Mouse (Mus musculus) adrenal gland, adult 8-10 months (tissue): ENCODE results near the gene Snx9. TPM values are rescaled to one million over a fixed set of nuclear protein-coding genes. Genes with fewer than 3 reads are reported as not detected.

ENCODE experiments used
- DNase-seq: peaks from one replicate; pipeline ENCODE4 v3.0.0; 2022
- total RNA-seq, 4 experiments: library from RNA; stranded (reverse); gene quantifications; 2 replicates each; pipeline ENCODE4 v1.2.4; 2022

Snx9 gene
- total RNA-seq, 4 experiments from 2014 or later, result 46.3 to 61.4 (median 52.9) TPM

DNA sequence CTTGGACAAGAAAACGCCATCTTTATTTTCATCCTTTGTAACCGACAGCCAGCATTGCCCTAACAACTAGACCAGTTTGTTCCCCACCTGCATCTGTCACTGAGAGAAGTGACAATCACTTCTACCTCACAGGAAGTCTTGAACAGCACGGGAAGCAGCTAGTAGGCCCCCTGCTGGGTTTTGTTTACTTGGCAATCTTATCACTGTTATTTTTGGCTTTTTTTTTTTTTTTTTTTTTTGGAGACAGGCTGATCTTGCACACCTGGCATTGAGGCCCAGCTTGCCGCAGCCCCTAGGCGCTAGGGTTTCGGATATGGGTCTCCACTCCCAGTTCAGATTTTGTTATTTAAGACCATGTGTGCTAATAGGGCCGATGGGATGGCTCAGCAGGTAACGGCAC is 132.4 kb downstream of the Snx9 start:
- no peak for DNase-seq

DNA sequence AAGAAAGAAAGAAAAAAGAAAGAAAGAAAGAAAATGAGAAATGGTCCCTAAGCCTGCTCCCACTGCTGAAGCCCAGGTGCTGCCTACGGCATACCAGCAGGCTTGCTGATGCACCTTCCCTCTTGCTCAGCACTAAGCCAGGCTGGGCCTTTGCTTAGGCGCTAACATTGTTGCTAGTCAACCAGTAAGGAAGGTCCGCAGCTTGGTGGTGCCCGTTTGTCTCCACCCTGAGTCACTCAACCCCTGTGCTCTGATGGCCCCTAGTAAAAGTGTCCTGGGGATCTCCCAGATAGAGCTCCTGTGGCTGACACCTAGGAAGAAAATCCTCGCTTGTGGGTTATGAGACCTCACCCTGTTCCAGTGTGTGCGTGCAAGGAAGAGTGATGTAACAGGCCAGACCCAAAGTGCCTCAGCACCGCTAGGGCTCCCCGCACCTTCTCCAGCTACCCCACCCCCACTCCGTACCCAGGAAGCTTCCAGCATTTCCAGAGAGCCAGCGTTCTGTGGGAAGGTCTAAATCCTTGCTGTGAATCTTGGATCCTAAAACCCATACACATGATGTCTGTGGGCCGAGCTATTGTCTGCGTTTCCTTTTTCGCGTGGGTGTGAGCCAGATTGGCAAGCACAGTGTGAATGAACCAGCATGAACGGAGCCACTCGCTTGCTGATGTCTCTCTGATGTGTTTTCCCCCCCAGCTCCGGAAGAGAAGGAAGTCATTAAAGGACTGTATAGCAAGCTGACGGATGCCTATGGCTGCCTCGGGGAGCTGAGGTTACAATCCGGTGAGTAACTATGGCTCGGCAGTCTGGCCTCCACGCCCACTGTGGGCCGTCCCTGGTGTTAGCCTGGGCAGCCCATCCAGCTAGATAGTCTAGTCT is 134.2 kb downstream of the Snx9 start:
- no peak for DNase-seq

DNA sequence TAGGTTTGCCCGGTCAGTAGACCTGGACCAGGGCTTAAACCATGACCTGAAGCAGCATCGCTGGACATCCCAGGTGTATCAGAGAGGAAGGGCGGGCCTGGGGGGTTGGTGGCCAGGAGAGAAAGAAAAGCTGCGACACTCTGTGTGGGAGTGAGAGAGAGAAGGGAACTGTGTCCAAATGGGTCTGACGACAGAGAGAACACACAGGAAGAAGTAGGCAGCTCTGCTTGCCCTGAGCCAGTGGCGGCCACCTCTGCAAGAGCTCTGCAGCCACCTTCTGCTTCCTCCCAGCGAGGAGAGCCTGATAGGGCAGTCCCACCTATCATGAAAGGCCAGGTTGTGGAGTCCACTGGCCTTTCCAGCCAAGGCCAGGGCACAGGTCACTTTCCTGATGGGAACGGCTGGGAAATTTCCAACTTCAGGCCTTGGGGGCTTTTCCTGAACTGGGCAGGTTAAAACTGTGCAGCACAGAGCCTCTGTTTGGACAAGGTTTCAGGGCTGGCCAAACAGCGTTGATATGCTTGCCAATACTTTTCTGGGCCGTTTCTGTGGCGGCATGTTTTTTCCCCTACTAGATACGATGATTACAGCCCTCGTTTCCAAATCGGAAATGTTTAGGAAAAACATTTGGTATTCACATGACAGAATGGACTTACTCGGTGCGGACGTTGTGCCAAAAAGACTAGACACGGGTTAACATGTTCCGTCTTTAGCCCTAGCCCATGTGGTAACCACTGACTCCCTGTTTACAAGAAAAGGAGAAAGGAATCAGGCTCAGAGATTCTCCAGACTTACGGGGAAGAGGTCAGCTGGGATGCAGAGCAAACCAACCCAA is 135.3 kb downstream of the Snx9 start:
- DNase-seq, result no peak

DNA sequence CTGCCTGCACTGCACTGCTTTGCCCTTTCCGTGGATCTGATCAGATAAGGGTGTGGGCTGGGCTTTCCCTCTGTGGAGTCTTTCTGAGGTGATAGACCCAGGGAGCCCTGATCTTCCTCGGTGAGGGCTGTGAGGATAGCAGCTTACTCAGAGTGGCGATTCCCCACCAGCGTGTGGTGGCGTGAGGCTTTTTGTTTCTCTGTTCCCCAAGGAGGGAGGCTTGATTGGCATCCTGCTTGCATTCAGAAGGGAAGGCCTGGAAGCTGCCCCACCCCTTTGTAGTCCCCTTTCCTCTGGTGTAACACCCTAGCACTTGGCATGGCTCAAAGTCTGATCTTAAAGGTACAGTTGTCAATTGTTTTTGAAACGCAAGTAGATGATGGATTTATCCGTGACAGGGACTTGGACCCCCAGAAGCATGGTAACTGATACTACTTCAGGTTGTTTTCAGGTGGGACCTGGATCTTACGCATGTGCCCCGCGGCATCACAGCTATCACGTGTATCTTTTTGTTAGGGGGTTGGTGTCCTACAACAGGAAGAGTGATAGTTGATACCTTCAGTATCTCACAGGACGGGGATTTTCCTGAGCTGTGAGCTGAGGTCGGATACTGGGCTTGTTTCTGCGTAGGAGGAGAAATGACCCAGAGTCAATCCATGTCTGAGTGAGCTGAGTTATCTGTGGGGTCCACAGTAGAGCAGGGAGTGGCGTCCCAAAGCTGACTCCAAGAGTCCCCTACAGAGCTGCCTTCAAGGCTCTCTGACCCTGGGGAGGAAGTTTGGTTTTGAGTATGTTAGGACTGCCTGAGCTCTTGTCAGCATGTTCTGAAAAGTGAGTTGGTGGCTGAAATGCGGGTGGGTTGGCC is 136.2 kb downstream of the Snx9 start:
- no peak for DNase-seq

DNA sequence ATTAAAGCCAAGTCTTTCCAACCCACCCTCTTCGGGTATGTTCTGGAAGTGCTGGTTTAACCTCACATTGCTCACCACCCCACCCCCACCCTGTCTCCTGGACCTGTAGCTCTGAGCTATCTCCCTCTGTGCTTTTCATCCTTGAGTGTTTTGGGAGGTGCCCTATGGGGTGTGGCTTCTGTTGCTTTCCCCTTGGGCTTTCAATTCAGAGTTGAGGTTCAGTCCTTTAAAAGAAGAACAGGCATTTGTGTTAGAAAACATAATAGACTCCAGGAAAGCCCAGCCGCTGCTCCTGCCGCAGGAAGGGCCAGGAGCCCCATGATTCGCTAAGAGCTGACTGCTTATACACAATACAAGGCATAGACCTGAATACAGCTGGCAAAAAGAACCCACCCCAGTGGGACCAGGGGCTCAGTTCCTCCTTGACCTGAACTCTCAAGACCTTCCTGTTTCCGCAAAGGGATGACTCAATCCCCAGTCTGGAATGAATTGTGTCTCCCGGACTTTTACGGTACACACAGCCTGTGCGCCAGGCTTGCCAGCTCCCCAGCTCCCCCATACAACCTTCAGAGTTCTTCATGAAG is 136.9 kb downstream of the Snx9 start:
- DNase-seq, result no peak

DNA sequence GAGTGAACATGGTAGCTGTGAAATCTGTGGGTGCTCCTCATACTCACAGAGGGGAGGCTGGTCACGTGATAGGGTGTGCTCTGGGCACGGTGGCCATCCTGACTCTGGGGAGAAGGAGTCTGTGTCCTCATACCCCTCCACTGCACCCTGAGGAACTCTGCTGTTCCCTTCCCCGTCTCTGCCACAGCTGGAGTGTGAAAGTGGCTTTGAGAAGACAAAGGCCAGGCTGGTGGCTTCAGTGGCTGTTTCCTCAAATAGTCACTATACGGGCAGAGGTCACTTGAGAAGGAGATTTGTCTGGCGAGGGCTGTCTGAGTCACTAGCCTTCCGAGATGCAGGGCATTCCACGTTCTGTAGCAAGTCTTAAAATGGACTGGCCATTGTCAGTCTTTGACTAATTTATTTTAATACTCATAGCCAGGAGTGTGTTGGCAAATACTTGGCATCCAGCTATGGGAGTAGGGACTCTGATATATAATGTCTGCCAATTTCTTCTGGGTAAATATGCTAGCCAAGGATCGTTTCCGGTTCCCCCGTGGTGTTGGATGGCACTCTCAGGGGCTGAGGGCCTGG is 137.5 kb downstream of the Snx9 start:
- DNase-seq, result no peak

DNA sequence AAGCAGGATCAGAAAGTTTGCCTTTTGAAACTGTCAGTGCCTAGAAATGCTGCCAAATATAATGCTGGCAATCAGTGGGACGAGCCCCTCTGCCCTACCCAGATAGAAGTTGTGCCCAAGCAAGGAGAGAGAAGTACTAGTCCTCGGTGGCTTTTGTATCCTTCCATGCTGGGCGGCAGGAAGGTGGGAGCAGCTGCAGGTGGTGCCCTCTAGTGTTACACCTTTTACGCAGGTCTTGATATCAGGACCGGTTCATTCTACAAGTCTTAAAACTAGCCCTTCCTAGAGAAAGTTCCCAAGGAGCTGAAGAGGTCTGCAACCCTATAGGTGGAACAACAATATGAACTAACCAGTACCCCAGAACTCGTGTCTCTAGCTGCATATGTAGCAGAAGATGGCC is 139.7 kb downstream of the Snx9 start:
- no peak for DNase-seq

Other genes starting within 250 kb of the Snx9 start
- gene Synj2, start 100.0 kb downstream of the Snx9 start, total RNA-seq, result 10 to 100 TPM in 3 of 4 experiments, 1 to 10 TPM in 1; 9.7 to 37.0 (median 23.9) TPM
- 10 to 100 TPM in 2 of 4 experiments, 1 to 10 TPM in 2; 8.9 to 10.6 (median 9.9) TPM for gene Serac1, start 238.4 kb downstream of the Snx9 start, total RNA-seq
- 10 to 100 TPM; 72.6 to 91.7 (median 76.8) TPM for gene Gtf2h5, start 238.5 kb downstream of the Snx9 start, total RNA-seq